Mouse (Mus musculus) adrenal gland, postnatal 14 days (tissue): ENCODE measurements around the gene Vmn2r85. TPM values are rescaled to one million over a fixed set of nuclear protein-coding genes. Genes with fewer than 3 reads are reported as not detected.
"Not testable (repeated sequence)": the region's sequence is repeated elsewhere in the genome, so short reads cannot be mapped to it uniquely, and the experiment has no call there.

Experiments used
- DNase-seq: peaks from one replicate; pipeline ENCODE4 v3.0.0; 2021; ENCODE audit warnings: mixed read lengths
- long read RNA-seq, 2 experiments: library from polyadenylated mRNA; stranded (forward); transcript quantifications; one replicate each; pipeline ENCODE4 v2.0.0; 2021
- total RNA-seq: library from RNA; stranded (reverse); gene quantifications from 2 replicates; pipeline ENCODE4 v1.2.3, GENCODE M21; 2021

The Vmn2r85 gene
- not detected in 2 replicates for total RNA-seq
- long read RNA-seq, experiment 1: 0 reads
- long read RNA-seq, experiment 2: 0 reads

- not testable (repeated sequence) for DNase-seq
These were observed at the start of gene Vmn2r85 for GRCm38 (mm10) chr10:130429603-130430002. Vmn2r85 (minus strand) TSS chr10:130429703.

- DNase-seq: peak; percentile 27
These were observed 40.8 kb upstream of the Vmn2r85 start for GRCm38 (mm10) chr10:130470311-130470760.

GRCm38 (mm10) chr10:130455950-130456349 lies 26.4 kb upstream of the Vmn2r85 start, which contains the start of gene Vmn2r86:
Vmn2r86 (minus strand) TSS chr10:130456050.
- not testable (repeated sequence) for DNase-seq

- DNase-seq: no peak
These were observed 15.3 kb upstream of the Vmn2r85 start for GRCm38 (mm10) chr10:130444776-130445175.

GRCm38 (mm10) chr10:130434185-130434898 lies 4.8 kb upstream of the Vmn2r85 start:
- DNase-seq: peak; percentile 10

GRCm38 (mm10) chr10:130422368-130422767 lies 7.1 kb downstream of the Vmn2r85 start:
- DNase-seq: not testable (repeated sequence)

GRCm38 (mm10) chr10:130420401-130420800 lies 9.1 kb downstream of the Vmn2r85 start:
- DNase-seq: no peak

- not testable (repeated sequence) for DNase-seq
These were observed 9.5 kb downstream of the Vmn2r85 start for GRCm38 (mm10) chr10:130419954-130420353.

- DNase-seq: not testable (repeated sequence)
These were observed 13.2 kb downstream of the Vmn2r85 start for GRCm38 (mm10) chr10:130416352-130416751.

GRCm38 (mm10) chr10:130412167-130412698 lies 17.3 kb downstream of the Vmn2r85 start:
- not testable (repeated sequence) for DNase-seq

GRCm38 (mm10) chr10:130394232-130394631 lies 35.3 kb downstream of the Vmn2r85 start, which contains the start of gene Vmn2r84:
Vmn2r84 (minus strand) TSS chr10:130394332.
- DNase-seq: no peak

GRCm38 (mm10) chr10:130375145-130375544 lies 54.4 kb downstream of the Vmn2r85 start:
- no peak for DNase-seq

- no peak for DNase-seq
These were observed 56.9 kb downstream of the Vmn2r85 start for GRCm38 (mm10) chr10:130372491-130373173.

- DNase-seq: no peak
These were observed 57.9 kb downstream of the Vmn2r85 start for GRCm38 (mm10) chr10:130371644-130372043.

GRCm38 (mm10) chr10:130370005-130370682 lies 59.4 kb downstream of the Vmn2r85 start:
- no peak for DNase-seq

GRCm38 (mm10) chr10:130368384-130368783 lies 61.1 kb downstream of the Vmn2r85 start:
- DNase-seq: no peak

- no peak for DNase-seq
These were observed 64.7 kb downstream of the Vmn2r85 start for GRCm38 (mm10) chr10:130364766-130365165.

Other genes starting within 250 kb of the Vmn2r85 start
- gene Olfr826, start 245.5 kb downstream of the Vmn2r85 start, total RNA-seq: not detected in 2 replicates
- not detected in 2 replicates for gene Olfr827, start 215.3 kb downstream of the Vmn2r85 start, total RNA-seq
- gene Neurod4, start 149.5 kb downstream of the Vmn2r85 start, total RNA-seq: 0.38 and 0.59 TPM in 2 replicates
- gene Tespa1, start 106.8 kb downstream of the Vmn2r85 start, total RNA-seq: 1.1 and 6.3 TPM in 2 replicates
- gene Vmn2r84, start 35.4 kb downstream of the Vmn2r85 start, total RNA-seq: not detected in 2 replicates
- gene Vmn2r86, start 26.3 kb upstream of the Vmn2r85 start, total RNA-seq: not detected in 2 replicates
- gene Vmn2r87, start 67.7 kb upstream of the Vmn2r85 start, total RNA-seq: not detected in 2 replicates